Mouse (Mus musculus) heart, embryonic 14.5 days (tissue): ENCODE measurements at regions not wholly inside any gene's neighbourhood (a gene's known extent, or its start where the extent isn't known, plus 50 kb on each side); places are given as distances from the start of the nearest gene placed in this dataset.

Experiments used
- ATAC-seq: fragments of 200-750 bp; cut with Nextera tagmentation; 2 replicates; pipeline ENCODE4 v1.8.0; 2017; ENCODE audit warnings: low read depth, moderate TSS enrichment; ENCODE audit not compliant: insufficient number of reproducible peaks, insufficient read depth, low FRiP score
- H3K27ac ChIP-seq, 2 experiments: fragments of 200-500 bp in 1 of 2; fragments of 300-500 bp in 1 of 2; sonication (generic) in 1 of 2; replicated peaks in 1 of 2; 2 replicates each; pipeline ENCODE4 v1.5.1; 2012 to 2014; ENCODE audit warnings: low read depth in 2 of 2, low read length in 2 of 2, control low read depth in 1 of 2, mild to moderate bottlenecking in 1 of 2, mixed read lengths in 1 of 2; ENCODE audit not compliant: control insufficient read depth in 1 of 2, insufficient read depth in 1 of 2
- H3K27me3 ChIP-seq: fragments of 300-500 bp; sonication (generic); 2 replicates; pipeline ENCODE4 v1.6.1; 2014; ENCODE audit warnings: mild to moderate bottlenecking, low read length, control low read depth; ENCODE audit not compliant: control insufficient read depth, insufficient read depth
- H3K36me3 ChIP-seq: fragments of 300-500 bp; sonication (generic); 2 replicates; pipeline ENCODE4 v1.6.1; 2014; ENCODE audit warnings: mild to moderate bottlenecking, control low read depth, low read length, mixed read lengths; ENCODE audit not compliant: control insufficient read depth, insufficient read depth
- H3K4me1 ChIP-seq, 2 experiments: fragments of 200-500 bp in 1 of 2; fragments of 300-500 bp in 1 of 2; sonication (generic) in 1 of 2; 2 replicates each; pipeline ENCODE4 v1.6.1; 2012 to 2014; ENCODE audit warnings: low read length in 2 of 2, control low read depth in 1 of 2, mixed read lengths in 1 of 2; ENCODE audit not compliant: control insufficient read depth in 2 of 2, insufficient read depth in 2 of 2
- H3K4me2 ChIP-seq: fragments of 300-500 bp; sonication (generic); 2 replicates; pipeline ENCODE4 v1.6.1; 2014; ENCODE audit warnings: mild to moderate bottlenecking, low read length
- H3K4me3 ChIP-seq, 2 experiments: fragments of 200-500 bp in 1 of 2; fragments of 300-500 bp in 1 of 2; sonication (generic) in 1 of 2; 2 replicates each; pipeline ENCODE4 v1.5.1; 2012 to 2014; ENCODE audit warnings: low read length in 2 of 2, mild to moderate bottlenecking in 2 of 2, control low read depth in 1 of 2, low read depth in 1 of 2, moderate library complexity in 1 of 2; ENCODE audit not compliant: control insufficient read depth in 1 of 2, insufficient read depth in 1 of 2
- H3K9ac ChIP-seq: fragments of 300-500 bp; sonication (generic); 2 replicates; pipeline ENCODE4 v1.6.1; 2014; ENCODE audit warnings: mild to moderate bottlenecking, low read length
- H3K9me3 ChIP-seq: fragments of 300-500 bp; sonication (generic); 2 replicates; pipeline ENCODE4 v1.6.1; 2016; ENCODE audit warnings: low read length, control low read depth; ENCODE audit not compliant: control insufficient read depth
- WGBS: fragments of 180-500 bp; shearing (Covaris S2); extraction: QIAGEN DNeasy Blood & Tissue Kit; methylation state at CpG from one replicate; pipeline ENCODE4 v1.1.7; 2014; 5-methylcytosine and 5-hydroxymethylcytosine counted together

DNA sequence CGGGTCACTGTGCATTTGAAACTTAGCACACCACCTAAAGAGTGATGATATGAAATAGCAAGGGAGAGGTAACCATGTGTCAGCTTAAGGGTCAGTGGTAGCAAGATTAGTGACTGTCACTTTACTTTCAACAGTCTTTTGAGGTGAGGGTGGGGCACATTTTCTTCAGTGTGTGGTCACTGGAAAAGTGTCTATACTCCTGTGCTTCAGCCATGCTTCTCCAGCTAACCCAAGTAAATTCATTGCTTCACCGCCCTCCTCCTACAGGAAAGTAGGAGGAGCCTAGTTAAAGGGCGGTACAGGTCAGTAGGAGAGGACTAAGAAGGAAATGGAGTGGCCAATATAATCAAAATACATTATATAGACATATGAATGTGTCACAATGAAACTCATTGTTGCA is 55.7 kb upstream of the Mef2a start:
- no peak overlapping the region for H3K4me2 ChIP-seq
- no peaks in the 10 kb centered on the region for H3K36me3 ChIP-seq
- ATAC-seq, result no peak
- H3K9me3 ChIP-seq, result no peaks in the 10 kb centered on the region
- no peaks in the 10 kb centered on the region for H3K27me3 ChIP-seq
- no peak overlapping the region for H3K4me3 ChIP-seq
- no peak overlapping the region for H3K27ac ChIP-seq
- 86% methylated on average over 3 of the region's 3 CpGs for WGBS
- no peak overlapping the region for H3K9ac ChIP-seq
- peaks cover 9 to 10% of the 10 kb centered on the region in 2 experiments; a peak in 2 of 4 replicates for H3K4me1 ChIP-seq

DNA sequence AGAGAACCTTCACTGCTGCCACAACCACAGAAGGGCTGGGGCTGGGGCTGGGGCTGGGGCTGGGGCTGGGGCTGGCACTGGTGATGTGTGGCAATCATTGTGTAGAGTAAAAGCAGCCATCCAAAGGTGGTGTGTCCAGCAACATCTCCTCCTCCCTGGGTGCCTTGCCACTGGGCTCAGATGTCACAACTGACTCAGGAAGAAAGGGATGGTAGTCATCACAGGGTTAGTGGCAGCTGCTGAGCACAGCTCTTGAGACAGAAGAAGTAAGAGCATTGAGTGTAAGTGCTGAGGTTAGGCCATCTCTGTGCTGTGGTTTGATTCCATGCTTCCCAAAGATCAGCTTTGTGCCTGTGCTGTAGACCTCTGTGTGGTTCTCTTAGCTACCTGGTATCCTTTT is 53.4 kb upstream of the Mef2a start:
- no peaks in the 10 kb centered on the region for H3K36me3 ChIP-seq
- no peak overlapping the region for H3K4me2 ChIP-seq
- no peak overlapping the region for H3K4me3 ChIP-seq
- H3K9ac ChIP-seq, result no peak overlapping the region
- no peaks in the 10 kb centered on the region for H3K9me3 ChIP-seq
- ATAC-seq, result no peak
- peaks cover 22 to 27% of the 10 kb centered on the region in 2 experiments for H3K4me1 ChIP-seq
- no peak overlapping the region for H3K27ac ChIP-seq
- H3K27me3 ChIP-seq, result no peaks in the 10 kb centered on the region

- Histone ChIP-seq H3K4me1 (peaks cover 25 to 31% of the 10 kb centered on the region in 2 experiments), H3K9me3 (no peaks in the 10 kb centered on the region), H3K4me3 (no peak overlapping the region), H3K9ac (no peak overlapping the region), H3K36me3 (no peaks in the 10 kb centered on the region), H3K4me2 (no peak overlapping the region), H3K27ac (peak overlapping the region in 1 of 2 experiments; percentile 10; a peak in 1 of 4 replicates), H3K27me3 (no peaks in the 10 kb centered on the region)
- WGBS, result 40% methylated on average over 1 of the region's 1 CpGs
- no peak for ATAC-seq
Observed at GRCm38 (mm10) chr7:67425581-67425980, 52.9 kb upstream of the Mef2a start.

GRCm38 (mm10) chr7:67424810-67425485 is 52.3 kb upstream of the Mef2a start:
- H3K4me2 ChIP-seq, result no peak overlapping the region
- no peaks in the 10 kb centered on the region for H3K27me3 ChIP-seq
- H3K4me1 ChIP-seq, result peaks cover 30 to 35% of the 10 kb centered on the region in 2 experiments
- no peak for ATAC-seq
- no peak overlapping the region for H3K4me3 ChIP-seq
- H3K27ac ChIP-seq, result no peak overlapping the region; a peak in 1 of 4 replicates
- H3K9ac ChIP-seq, result no peak overlapping the region
- H3K36me3 ChIP-seq, result no peaks in the 10 kb centered on the region
- no peaks in the 10 kb centered on the region for H3K9me3 ChIP-seq
- WGBS, result 42% methylated on average over 8 of the region's 8 CpGs
